ENCODE assay signal across 9 mouse cellular contexts in genomic region chr11:46631635-46632034, GRCm38 (mm10). TPM values are rescaled to one million over a fixed set of nuclear protein-coding genes. Genes with fewer than 3 reads are reported as not detected.
DNase-seq lines count a peak whose midpoint lies in the region; ATAC-seq and TF ChIP-seq lines count a peak whose summit lies in the region.
"Had no signal": no experiment of that assay in that cellular context is flagged by ENCODE, and none has a peak within 500 bp of the region (broad histone marks: within the 10 kb centered on the region; RNA-seq: fewer than 3 reads in every experiment).

No protein-coding gene starts in this region.

- no peaks in the 10 kb centered on the region for H3K27me3 ChIP-seq in heart, adult 2 months (ENCODE audit: control insufficient read depth, insufficient read depth, low read length)
- H3K27me3 ChIP-seq in hindbrain, embryonic 14.5 days (ENCODE audit: control insufficient read depth, insufficient read depth, low read length), result no peaks in the 10 kb centered on the region
- H3K27me3 ChIP-seq in midbrain, postnatal 0 days (ENCODE audit: insufficient read depth, low read length), result no peaks in the 10 kb centered on the region
- H3K27me3 ChIP-seq: heart, embryonic 15.5 days had no signal

- H3K4me1 ChIP-seq in heart, adult 2 months (ENCODE audit: control insufficient read depth, insufficient read depth, low read length), result no peaks in the 10 kb centered on the region
- no peaks in the 10 kb centered on the region for H3K4me1 ChIP-seq in hindbrain, embryonic 14.5 days (replicated peaks; ENCODE audit: control insufficient read depth, insufficient read depth, low read length)
- no peaks in the 10 kb centered on the region for H3K4me1 ChIP-seq in midbrain, postnatal 0 days (ENCODE audit: insufficient read depth, low read length)
- H3K4me1 ChIP-seq: heart, embryonic 15.5 days had no signal

- intact Hi-C loops in heart, adult 2 months (cut with DNase I), result no loop called here
- intact Hi-C loops in heart, postnatal 25 days (cut with DNase I), result loop anchor here (10.0 kb wide), 1 partner anchor 187 kb away; no protein-coding TSS in a partner anchor
- intact Hi-C loops in left cerebral cortex, postnatal 4 days (cut with DNase I), result loop anchor here (10.0 kb wide), 1 partner anchor 187 kb away; no protein-coding TSS in a partner anchor

- H3K9ac ChIP-seq in heart, adult 2 months (ENCODE audit: low read depth, low read length), result no peak overlapping the region
- no peak overlapping the region for H3K9ac ChIP-seq in hindbrain, embryonic 14.5 days
- no peak overlapping the region for H3K9ac ChIP-seq in midbrain, postnatal 0 days (replicated peaks; ENCODE audit: low read length, poor library complexity, severe bottlenecking)
- H3K9ac ChIP-seq: heart, embryonic 15.5 days had no signal

- TF ChIP-seq EP300 in heart, adult 2 months (IDR thresholded peaks at IDR 0.05; ENCODE audit: insufficient read depth, low read depth, low read length), result no peak

- no peak for TF ChIP-seq POLR2A in heart, adult 2 months (IDR thresholded peaks at IDR 0.05; ENCODE audit: insufficient read depth, low read depth, low read length)

- TF ChIP-seq CTCF in heart, adult 2 months (IDR thresholded peaks at IDR 0.05), result peak; percentile 68
- TF ChIP-seq CTCF in midbrain, postnatal 0 days (IDR thresholded peaks at IDR 0.05), result peak; percentile 79

- 26% methylated on average over 3 of the region's 3 CpGs for WGBS in heart, adult 2 months
- 34% methylated on average over 3 of the region's 3 CpGs for WGBS in hindbrain, embryonic 14.5 days
- 19% methylated on average over 3 of the region's 3 CpGs for WGBS in midbrain, postnatal 0 days

- no peak overlapping the region for H3K4me2 ChIP-seq in hindbrain, embryonic 14.5 days (replicated peaks)
- H3K4me2 ChIP-seq in midbrain, postnatal 0 days (ENCODE audit: low read depth, low read length, poor library complexity, severe bottlenecking), result no peak overlapping the region
- H3K4me2 ChIP-seq: heart, embryonic 15.5 days had no signal

- no peaks in the 10 kb centered on the region for H3K79me2 ChIP-seq in heart, adult 2 months (replicated peaks; ENCODE audit: control insufficient read depth, insufficient read depth, low read length)

- H3K36me3 ChIP-seq in heart, adult 2 months (ENCODE audit: control insufficient read depth, insufficient read depth, low read length), result no peaks in the 10 kb centered on the region
- H3K36me3 ChIP-seq in hindbrain, embryonic 14.5 days (replicated peaks; ENCODE audit: control insufficient read depth, insufficient read depth), result no peaks in the 10 kb centered on the region
- no peaks in the 10 kb centered on the region for H3K36me3 ChIP-seq in midbrain, postnatal 0 days (ENCODE audit: insufficient read depth, low read length)
- H3K36me3 ChIP-seq: heart, embryonic 15.5 days had no signal

- DNase-seq in heart, adult 2 months, result peak in 1 of 2 experiments; percentile 28
- no peak for DNase-seq in heart, postnatal 25 days (ENCODE audit: low spot score)
- peak; percentile 31 for DNase-seq in ES-CJ7 (ENCODE audit: low read depth, low spot score)
- DNase-seq in embryo, embryonic 11 days, result peak; percentile 65
- peak; percentile 64 for DNase-seq in hindbrain, embryonic 14.5 days (ENCODE audit: low spot score)
- peak; percentile 25 for DNase-seq in left cerebral cortex, postnatal 4 days
- DNase-seq in midbrain, postnatal 0 days (ENCODE audit: low spot score), result peak; percentile 72
- peak; percentile 30 for DNase-seq in thymus, postnatal 4 days

- no peak overlapping the region for H3K4me3 ChIP-seq in heart, adult 2 months
- H3K4me3 ChIP-seq in hindbrain, embryonic 14.5 days (replicated peaks; ENCODE audit: low read length), result no peak overlapping the region
- H3K4me3 ChIP-seq in midbrain, postnatal 0 days (ENCODE audit: low read depth, low read length), result no peak overlapping the region
- H3K4me3 ChIP-seq: heart, embryonic 15.5 days had no signal

- ATAC-seq in hindbrain, embryonic 14.5 days (ENCODE audit: low FRiP score), result peak; percentile 57; the same call in 1 of the 2 replicates
- ATAC-seq in midbrain, postnatal 0 days (ENCODE audit: low FRiP score), result peak; percentile 62; the same call in 1 of the 2 replicates

- H3K9me3 ChIP-seq in hindbrain, embryonic 14.5 days (ENCODE audit: control insufficient read depth, low read length), result no peaks in the 10 kb centered on the region
- H3K9me3 ChIP-seq in midbrain, postnatal 0 days (ENCODE audit: low read length), result no peaks in the 10 kb centered on the region
- H3K9me3 ChIP-seq: heart, embryonic 15.5 days had no signal

- no peak overlapping the region for H3K27ac ChIP-seq in heart, adult 2 months
- no peak overlapping the region for H3K27ac ChIP-seq in hindbrain, embryonic 14.5 days
- no peak overlapping the region for H3K27ac ChIP-seq in midbrain, postnatal 0 days (ENCODE audit: low read depth, low read length)
- H3K27ac ChIP-seq: heart, embryonic 15.5 days had no signal

RNA-seq across cellular contexts. Expression of gene Dppa1, which starts 2.6 kb away (rescaled TPM):
- not detected for total RNA-seq in heart, adult 2 months (2021)
- not detected in 2 replicates for polyA plus RNA-seq in heart, adult 2 months (2012; rRNA removed)
- not detected for total RNA-seq in heart, postnatal 25 days (2021)
- not detected in 2 replicates for polyA plus RNA-seq in hindbrain, embryonic 14.5 days (2014; fragmentation: Nextera tagmentation; extraction: Ambion mirVana)
- total RNA-seq in left cerebral cortex, postnatal 4 days (2021), result not detected
- total RNA-seq in midbrain, postnatal 0 days (2014; rRNA removed), result not detected in 2 replicates
- polyA plus RNA-seq in midbrain, postnatal 0 days (2015; fragmentation: Nextera tagmentation; extraction: Ambion mirVana), result not detected in 2 replicates
- polyA plus RNA-seq: heart, embryonic 15.5 days had no signal
